Mouse (Mus musculus) CH12.LX (cell line): ENCODE results near the gene 5730596B20Rik. TPM values are rescaled to one million over a fixed set of nuclear protein-coding genes. Genes with fewer than 3 reads are reported as not detected.

Source experiments
- DNase-seq: peaks from one replicate; pipeline ENCODE4 v3.0.0-alpha.2; 2013; ENCODE audit errors: extremely low read depth
- H3K27ac ChIP-seq: 2 replicates; pipeline ENCODE4 v1.5.1; 2012; ENCODE audit warnings: low read depth, mild to moderate bottlenecking, control low read depth, moderate library complexity; ENCODE audit not compliant: insufficient read depth
- H3K27me3 ChIP-seq: replicated peaks from 2 replicates; pipeline ENCODE3; 2012; ENCODE audit warnings: inconsistent platforms
- H3K36me3 ChIP-seq, 2 experiments: replicated peaks in 1 of 2; 2 replicates each; pipeline versions ENCODE3 to v1.6.1; 2012; ENCODE audit warnings: inconsistent platforms in 1 of 2, low read length in 1 of 2, mild to moderate bottlenecking in 1 of 2, mixed read lengths in 1 of 2, moderate library complexity in 1 of 2; ENCODE audit not compliant: control insufficient read depth in 1 of 2, insufficient read depth in 1 of 2
- H3K4me1 ChIP-seq, 2 experiments: 2 replicates each; pipeline ENCODE4 v1.6.1; 2012; ENCODE audit warnings: inconsistent platforms in 1 of 2, moderate library complexity in 1 of 2; ENCODE audit not compliant: insufficient read depth in 2 of 2, control insufficient read depth in 1 of 2
- H3K4me2 ChIP-seq: 2 replicates; pipeline ENCODE4 v1.6.1; 2012; ENCODE audit warnings: low read depth, mild to moderate bottlenecking, control low read depth; ENCODE audit not compliant: poor library complexity, insufficient read depth, severe bottlenecking
- H3K4me3 ChIP-seq, 3 experiments: fragments of 150-350 bp in 1 of 3; sonication (generic) in 1 of 3; replicated peaks in 1 of 3; 2 replicates each; pipeline versions ENCODE3 to v1.5.1; 2011 to 2012; ENCODE audit warnings: low read depth in 2 of 3, low read length in 2 of 3, mild to moderate bottlenecking in 2 of 3, moderate library complexity in 2 of 3, control low read depth in 1 of 3, improper control_type of control experiment in 1 of 3, inconsistent platforms in 1 of 3, mixed read lengths in 1 of 3; ENCODE audit not compliant: poor library complexity in 1 of 3
- H3K79me2 ChIP-seq: replicated peaks from 2 replicates; pipeline ENCODE4 v1.6.1; 2012; ENCODE audit warnings: mild to moderate bottlenecking, moderate library complexity; ENCODE audit not compliant: control insufficient read depth, poor library complexity, insufficient read depth, severe bottlenecking; ENCODE audit errors: extremely low read depth
- H3K9ac ChIP-seq: 2 replicates; pipeline ENCODE4 v1.6.1; 2012; ENCODE audit warnings: low read depth, mild to moderate bottlenecking, control low read depth, moderate library complexity; ENCODE audit not compliant: insufficient read depth
- H3K9me3 ChIP-seq: replicated peaks from 2 replicates; pipeline ENCODE3; 2012; ENCODE audit warnings: low read length, inconsistent platforms, mixed read lengths
- EP300 ChIP-seq: IDR thresholded peaks from 2 replicates; pipeline ENCODE4 v1.6.1; 2011; ENCODE audit warnings: low read length, improper control_type of control experiment
- JUND ChIP-seq: conservative IDR thresholded peaks from 2 replicates; pipeline ENCODE4 v1.6.1; 2011; ENCODE audit warnings: low read depth, low read length, improper control_type of control experiment
- MAFK ChIP-seq: IDR thresholded peaks from 2 replicates; pipeline ENCODE4 v1.6.1; 2011; ENCODE audit warnings: low read length, improper control_type of control experiment; ENCODE audit not compliant: insufficient replicate concordance
- SMC3 ChIP-seq: IDR thresholded peaks from 2 replicates; pipeline ENCODE4 v1.6.1; 2011; ENCODE audit warnings: low read depth, low read length, improper control_type of control experiment
- USF1 ChIP-seq: IDR thresholded peaks from 2 replicates; pipeline ENCODE4 v1.6.1; 2014; ENCODE audit warnings: low read depth, mild to moderate bottlenecking, inconsistent platforms, low read length, improper control_type of control experiment
- ZNF384 ChIP-seq: IDR thresholded peaks from 2 replicates; pipeline ENCODE4 v1.6.1; 2012; ENCODE audit warnings: low read depth, low read length, improper control_type of control experiment, inconsistent platforms
- dilution Hi-C: fragments of 300-500 bp; cut with MboI; formaldehyde crosslinking; loops from 2 replicates; pipeline ENCODE4 v1.14.3; 2020; ENCODE audit warnings: low sequenced_read_pairs; ENCODE audit not compliant: extremely low pct_unique_long_range_greater_than_20kb, extremely low pct_ligation_motif_present
- in situ Hi-C: fragments of 300-500 bp; cut with MboI; formaldehyde crosslinking; loops from 3 replicates; pipeline ENCODE4 v1.14.3; 2019; ENCODE audit warnings: low sequenced_read_pairs, low pct_ligation_motif_present, low pct_unique_long_range_greater_than_20kb, mixed read lengths
- polyA plus RNA-seq: library from polyadenylated mRNA; unstranded; fragments of >175 nt; gene quantifications from 2 replicates; pipeline ENCODE4 v1.2.1, GENCODE M21; 2012; ENCODE audit warnings: low read depth; ENCODE audit not compliant: insufficient read length
- total RNA-seq, 2 experiments: library from RNA; depleted of rRNA; stranded (reverse); fragments of 300-350 nt in 1 of 2; fragments of >200 nt in 1 of 2; gene quantifications; 2 replicates each; pipeline ENCODE4 v1.2.3; 2012 to 2014

Gene 5730596B20Rik
- total and polyA plus RNA-seq, 3 experiments: 0.07 TPM; not detected in 2

- H3K9ac ChIP-seq: no peak overlapping the region
- H3K4me3 ChIP-seq: no peak overlapping the region
- dilution Hi-C loops (no loop called here), in situ Hi-C loops (loop anchor here (25.0 kb wide), 1 partner anchor 191 kb away; the partner anchor contains the start of gene Skap2)
- no peaks in the 10 kb centered on the region for H3K4me1 ChIP-seq
- H3K27me3 ChIP-seq: no peaks in the 10 kb centered on the region
- H3K36me3 ChIP-seq: peaks cover 23 to 49% of the 10 kb centered on the region in 2 experiments
- peaks cover 44% of the 10 kb centered on the region for H3K9me3 ChIP-seq
- no peak for TF ChIP-seq JUND
- no peak for TF ChIP-seq ZNF384
- H3K4me2 ChIP-seq: no peak overlapping the region
- no peak for DNase-seq
- no peaks in the 10 kb centered on the region for H3K79me2 ChIP-seq
- H3K27ac ChIP-seq: no peak overlapping the region
These were observed 26.2 kb downstream of the 5730596B20Rik start for GRCm38 (mm10) chr6:52203371-52204049.

- no peak within 1 kb of the TSS for H3K4me2 ChIP-seq
- H3K4me3 ChIP-seq: no peak within 1 kb of the TSS
- no peak for DNase-seq
- H3K4me1 ChIP-seq: no peaks in the 10 kb centered on the region
- no peak for TF ChIP-seq USF1
- peaks cover 23 to 51% of the 10 kb centered on the region in 2 experiments for H3K36me3 ChIP-seq
- H3K9me3 ChIP-seq: peaks cover 49% of the 10 kb centered on the region
- H3K27me3 ChIP-seq: no peaks in the 10 kb centered on the region
- dilution Hi-C loops: no loop called here
- in situ Hi-C loops: loop anchor here (25.0 kb wide), 1 partner anchor 192 kb away; the partner anchor contains the start of gene Skap2
- no peak within 1 kb of the TSS for H3K27ac ChIP-seq
- H3K79me2 ChIP-seq: no peaks in the 10 kb centered on the region
- H3K9ac ChIP-seq: no peak within 1 kb of the TSS
These were observed 26.9 kb downstream of the 5730596B20Rik start, which contains the start of gene Hoxa5 for GRCm38 (mm10) chr6:52204050-52204752. Gene Hoxa5 (minus strand): TSS chr6:52204587.

- Histone ChIP-seq H3K9ac (no peak overlapping the region), H3K27me3 (no peaks in the 10 kb centered on the region)
These were observed 27.9 kb downstream of the 5730596B20Rik start for GRCm38 (mm10) chr6:52205221-52205620.

More at GRCm38 (mm10) chr6:52205221-52205620, 27.9 kb downstream of the 5730596B20Rik start:
- Histone ChIP-seq H3K4me3 (no peak overlapping the region), H3K79me2 (no peaks in the 10 kb centered on the region), H3K27ac (no peak overlapping the region), H3K36me3 (peaks cover 23 to 51% of the 10 kb centered on the region in 2 experiments), H3K9me3 (peaks cover 54% of the 10 kb centered on the region), H3K4me2 (no peak overlapping the region), H3K4me1 (peaks cover 0 to 2% of the 10 kb centered on the region in 2 experiments; a peak in 1 of 4 replicates)
- dilution Hi-C loops (no loop called here), in situ Hi-C loops (loop anchor here (25.0 kb wide), 1 partner anchor 193 kb away; the partner anchor contains the start of gene Skap2)
- DNase-seq: no peak
- no peak for TF ChIP-seq SMC3
- no peak for TF ChIP-seq MAFK
- TF ChIP-seq EP300: no peak
